Mouse (Mus musculus) cerebellum, postnatal 36 days (tissue): ENCODE data around the gene Fkbp6.
"Not testable (repeated sequence)": the region's sequence is repeated elsewhere in the genome, so short reads cannot be mapped to it uniquely, and the experiment has no call there.

ENCODE experiments used
- DNase-seq, 2 experiments: peaks; one replicate each; pipeline ENCODE4 v3.0.0; 2021 to 2022; ENCODE audit warnings: mixed read lengths in 2 of 2

Gene Fkbp6

GRCm38 (mm10) chr5:135349862-135350261 lies at the start of gene Fkbp6:
TSS of gene Fkbp6 (minus strand) at chr5:135350044.
- DNase-seq, result no peak

- no peak for DNase-seq
Observed at GRCm38 (mm10) chr5:135399382-135399781, 49.5 kb upstream of the Fkbp6 start.

- DNase-seq, result peak in 1 of 2 experiments; percentile 33
Observed at GRCm38 (mm10) chr5:135395826-135396225, 46.0 kb upstream of the Fkbp6 start.

GRCm38 (mm10) chr5:135394004-135394823 lies 44.4 kb upstream of the Fkbp6 start, which contains the start of gene Pom121:
TSS of gene Pom121 (minus strand) at chr5:135394546.
- DNase-seq, result peak; percentile 82 to 85

- no peak for DNase-seq
Observed at GRCm38 (mm10) chr5:135383771-135384170, 33.9 kb upstream of the Fkbp6 start.

GRCm38 (mm10) chr5:135382746-135383145 lies 32.9 kb upstream of the Fkbp6 start:
- DNase-seq, result no peak

- no peak for DNase-seq
Observed at GRCm38 (mm10) chr5:135381356-135381925, 31.6 kb upstream of the Fkbp6 start.

- DNase-seq, result no peak
Observed at GRCm38 (mm10) chr5:135380681-135381080, 30.8 kb upstream of the Fkbp6 start.

- DNase-seq, result no peak
Observed at GRCm38 (mm10) chr5:135376341-135376740, 26.5 kb upstream of the Fkbp6 start.

- DNase-seq, result peak in 1 of 2 experiments; percentile 51
Observed at GRCm38 (mm10) chr5:135375167-135375566, 25.3 kb upstream of the Fkbp6 start.

GRCm38 (mm10) chr5:135373601-135374000 lies 23.8 kb upstream of the Fkbp6 start:
- DNase-seq, result no peak

GRCm38 (mm10) chr5:135371195-135371594 lies 21.4 kb upstream of the Fkbp6 start:
- no peak for DNase-seq

- peak; percentile 96 for DNase-seq
Observed at GRCm38 (mm10) chr5:135369787-135370654, 20.2 kb upstream of the Fkbp6 start, which contains the start of gene Nsun5. TSS of gene Nsun5 (plus strand) at chr5:135369953.

GRCm38 (mm10) chr5:135369196-135369595 lies 19.4 kb upstream of the Fkbp6 start:
- DNase-seq, result not testable (repeated sequence)

- no peak for DNase-seq
Observed at GRCm38 (mm10) chr5:135368312-135368711, 18.5 kb upstream of the Fkbp6 start.

GRCm38 (mm10) chr5:135367841-135368240 lies 18.0 kb upstream of the Fkbp6 start:
- DNase-seq, result peak in 1 of 2 experiments; percentile 30

GRCm38 (mm10) chr5:135363540-135363939 lies 13.7 kb upstream of the Fkbp6 start:
- DNase-seq, result no peak

GRCm38 (mm10) chr5:135362572-135362971 lies 12.7 kb upstream of the Fkbp6 start:
- no peak for DNase-seq

GRCm38 (mm10) chr5:135359772-135360171 lies 9.9 kb upstream of the Fkbp6 start:
- no peak for DNase-seq

- no peak for DNase-seq
Observed at GRCm38 (mm10) chr5:135357556-135357955, 7.7 kb upstream of the Fkbp6 start.

- no peak for DNase-seq
Observed at GRCm38 (mm10) chr5:135356090-135356489, 6.2 kb upstream of the Fkbp6 start.

GRCm38 (mm10) chr5:135353564-135353963 lies 3.7 kb upstream of the Fkbp6 start:
- DNase-seq, result no peak

GRCm38 (mm10) chr5:135352995-135353394 lies 3.2 kb upstream of the Fkbp6 start, which contains the start of gene Trim50:
TSS of gene Trim50 (plus strand) at chr5:135353295.
- DNase-seq, result no peak
